12 mouse cellular contexts compared by ENCODE assay signal in genomic region chr13:70598941-70599340, GRCm38 (mm10). TPM values are rescaled to one million over a fixed set of nuclear protein-coding genes. Genes with fewer than 3 reads are reported as not detected.
DNase-seq lines count a peak whose midpoint lies in the region; ATAC-seq lines count a peak whose summit lies in the region.
"Had no signal": no experiment of that assay in that cellular context is flagged by ENCODE, and none has a peak within 500 bp of the region (broad histone marks: within the 10 kb centered on the region; RNA-seq: fewer than 3 reads in every experiment).

No protein-coding gene starts in this region.

- no peaks in the 10 kb centered on the region for H3K4me1 ChIP-seq in embryonic facial prominence, embryonic 14.5 days (ENCODE audit: control insufficient read depth, insufficient read depth, low read length)
- no peaks in the 10 kb centered on the region for H3K4me1 ChIP-seq in embryonic facial prominence, embryonic 10.5 days
- 0 out of 2 replicates have a peak, but pooled peaks cover 3% of the 10 kb centered on the region for H3K4me1 ChIP-seq in kidney, embryonic 16.5 days (ENCODE audit: insufficient read depth, low read length)
- H3K4me1 ChIP-seq: heart, embryonic 10.5 days; liver, embryonic 15.5 days had no signal

- no peaks in the 10 kb centered on the region for H3K9me3 ChIP-seq in embryonic facial prominence, embryonic 14.5 days (ENCODE audit: control insufficient read depth, low read length)
- H3K9me3 ChIP-seq in embryonic facial prominence, embryonic 10.5 days = no peaks in the 10 kb centered on the region
- H3K9me3 ChIP-seq in kidney, embryonic 16.5 days (ENCODE audit: low read length) = no peaks in the 10 kb centered on the region
- H3K9me3 ChIP-seq: heart, embryonic 10.5 days; liver, embryonic 15.5 days had no signal

- no peak overlapping the region for H3K4me2 ChIP-seq in embryonic facial prominence, embryonic 14.5 days (ENCODE audit: low read depth, low read length)
- no peak overlapping the region for H3K4me2 ChIP-seq in kidney, embryonic 16.5 days (replicated peaks; ENCODE audit: low read depth, low read length)
- H3K4me2 ChIP-seq: hindbrain, embryonic 14.5 days; liver, embryonic 15.5 days had no signal

- WGBS in embryonic facial prominence, embryonic 14.5 days = 72% methylated on average over 4 of the region's 4 CpGs
- WGBS in embryonic facial prominence, embryonic 10.5 days = 93% methylated on average over 4 of the region's 4 CpGs
- WGBS in kidney, embryonic 16.5 days = 75% methylated on average over 4 of the region's 4 CpGs

- no peaks in the 10 kb centered on the region for H3K27me3 ChIP-seq in embryonic facial prominence, embryonic 14.5 days (replicated peaks; ENCODE audit: control insufficient read depth, insufficient read depth, low read length)
- H3K27me3 ChIP-seq in embryonic facial prominence, embryonic 10.5 days (replicated peaks; ENCODE audit: low read depth, poor library complexity, severe bottlenecking) = no peaks in the 10 kb centered on the region
- H3K27me3 ChIP-seq in kidney, embryonic 16.5 days (ENCODE audit: insufficient read depth, low read length) = no peaks in the 10 kb centered on the region
- H3K27me3 ChIP-seq: liver, embryonic 15.5 days had no signal

- peaks cover 89% of the 10 kb centered on the region for H3K36me3 ChIP-seq in embryonic facial prominence, embryonic 14.5 days (ENCODE audit: control insufficient read depth, insufficient read depth, low read length)
- peaks cover 95% of the 10 kb centered on the region for H3K36me3 ChIP-seq in embryonic facial prominence, embryonic 10.5 days (replicated peaks)
- H3K36me3 ChIP-seq in kidney, embryonic 16.5 days (ENCODE audit: insufficient read depth, low read length) = peaks cover 63% of the 10 kb centered on the region

- H3K9ac ChIP-seq in embryonic facial prominence, embryonic 14.5 days (ENCODE audit: low read depth, low read length) = no peak overlapping the region
- H3K9ac ChIP-seq in kidney, embryonic 16.5 days (replicated peaks; ENCODE audit: low read length) = no peak overlapping the region
- H3K9ac ChIP-seq: hindbrain, embryonic 14.5 days; liver, embryonic 15.5 days had no signal

- no peak overlapping the region for H3K27ac ChIP-seq in embryonic facial prominence, embryonic 14.5 days (replicated peaks; ENCODE audit: low read depth, low read length)
- H3K27ac ChIP-seq in embryonic facial prominence, embryonic 10.5 days (replicated peaks) = no peak overlapping the region
- no peak overlapping the region for H3K27ac ChIP-seq in kidney, embryonic 16.5 days (ENCODE audit: low read length)
- H3K27ac ChIP-seq: heart, embryonic 10.5 days; hindbrain, embryonic 14.5 days; liver, embryonic 15.5 days had no signal

- DNase-seq in embryonic facial prominence, embryonic 14.5 days (ENCODE audit: low spot score) = peak; percentile 63
- no peak for DNase-seq in embryonic facial prominence, embryonic 10.5 days (ENCODE audit: low spot score)
- peak; percentile 29 for DNase-seq in kidney, adult 9 months
- DNase-seq in right cerebral cortex, adult 18-20 months = peak; percentile 53
- DNase-seq in right cerebral cortex, postnatal 36 days (ENCODE audit: low spot score in 2 of 2) = no peak
- peak; percentile 55 for DNase-seq in right cerebral cortex, postnatal 4 days
- no peak for DNase-seq in cerebellum, adult 11 months
- DNase-seq: cerebellum, adult 2 months had no signal

- no peak overlapping the region for H3K4me3 ChIP-seq in embryonic facial prominence, embryonic 14.5 days (ENCODE audit: low read depth, low read length)
- H3K4me3 ChIP-seq in embryonic facial prominence, embryonic 10.5 days = no peak overlapping the region
- H3K4me3 ChIP-seq in kidney, embryonic 16.5 days (ENCODE audit: low read length) = no peak overlapping the region
- H3K4me3 ChIP-seq: heart, embryonic 10.5 days; liver, embryonic 15.5 days had no signal

- no peak for ATAC-seq in embryonic facial prominence, embryonic 14.5 days (ENCODE audit: low read depth)
- ATAC-seq in kidney, embryonic 16.5 days (ENCODE audit: low FRiP score, low TSS enrichment) = no peak

RNA-seq across cellular contexts. Expression of gene Ice1, which starts 38.5 kb away (rescaled TPM):
- 30.1 and 36.2 TPM in 2 replicates for polyA plus RNA-seq in embryonic facial prominence, embryonic 14.5 days (2014; fragmentation: Nextera tagmentation; extraction: Ambion mirVana)
- polyA plus RNA-seq in embryonic facial prominence, embryonic 10.5 days (2016; fragmentation: Nextera tagmentation; extraction: Ambion mirVana) = 23.6 and 25.2 TPM in 2 replicates
- 19.8 and 19.9 TPM in 2 replicates for polyA plus RNA-seq in kidney, embryonic 16.5 days (2015; fragmentation: Nextera tagmentation; extraction: Ambion mirVana)

Comparison
In these comparisons a context has a peak if more than half of its experiments do, and no peak if none do; other contexts are left out.
1. DNase-seq: peak in embryonic facial prominence, embryonic 14.5 days (single experiment), kidney, adult 9 months (single experiment), right cerebral cortex, adult 18-20 months (single experiment) and right cerebral cortex, postnatal 4 days (single experiment); none in embryonic facial prominence, embryonic 10.5 days (single experiment), right cerebral cortex, postnatal 36 days (0 of 2) and cerebellum, adult 11 months (single experiment).